7 mouse cellular contexts compared by ENCODE assay signal in genomic region chr5:9266280-9266923, GRCm38 (mm10). TPM values are rescaled to one million over a fixed set of nuclear protein-coding genes. Genes with fewer than 3 reads are reported as not detected.
DNase-seq lines count a peak whose midpoint lies in the region; ATAC-seq and TF ChIP-seq lines count a peak whose summit lies in the region.

No protein-coding gene starts in this region.

- no peak for TF ChIP-seq POLR2A in lung, adult 2 months (IDR thresholded peaks at IDR 0.05; ENCODE audit: borderline replicate concordance, extremely low read depth, low read depth, low read length)
- TF ChIP-seq POLR2A in cortical plate, adult 2 months (IDR thresholded peaks at IDR 0.05; ENCODE audit: extremely low read depth, insufficient read depth, low read length): no peak
- TF ChIP-seq POLR2A in small intestine, adult 2 months (IDR thresholded peaks at IDR 0.05; ENCODE audit: low read depth, low read length): no peak

- peak; percentile 38 for DNase-seq in lung, adult 2 months
- no peak for DNase-seq in lung, postnatal 25 days (ENCODE audit: low spot score)
- peak; percentile 35 for DNase-seq in forelimb bud, embryonic 11.5 days (ENCODE audit: low read depth, low spot score)
- no peak for DNase-seq in adrenal gland, postnatal 10 days

- no peak for TF ChIP-seq CTCF in lung, adult 2 months (IDR thresholded peaks at IDR 0.05; ENCODE audit: insufficient read depth, low read length)
- no peak for TF ChIP-seq CTCF in cortical plate, adult 2 months (IDR thresholded peaks at IDR 0.05; ENCODE audit: extremely low read depth, insufficient read depth, low read length)
- TF ChIP-seq CTCF in small intestine, adult 2 months (IDR thresholded peaks at IDR 0.05; ENCODE audit: extremely low read depth, insufficient read length, insufficient replicate concordance, low read depth, low read length): no peak

- no peak overlapping the region for H3K27ac ChIP-seq in cortical plate, adult 2 months (ENCODE audit: insufficient read depth, low read length)
- no peak overlapping the region for H3K27ac ChIP-seq in liver, embryonic 16.5 days (ENCODE audit: low read length)
- H3K27ac ChIP-seq in small intestine, adult 2 months (ENCODE audit: insufficient read depth, low read depth, low read length): no peak overlapping the region

- no peak for ATAC-seq in liver, embryonic 16.5 days (ENCODE audit: low read depth)

- H3K4me2 ChIP-seq in liver, embryonic 16.5 days (ENCODE audit: low read depth, low read length): peak overlapping the region; percentile 67

- peak overlapping the region; percentile 78 for H3K4me3 ChIP-seq in lung, adult 2 months (replicated peaks; ENCODE audit: extremely low read depth, low read depth, low read length)
- H3K4me3 ChIP-seq in cortical plate, adult 2 months (ENCODE audit: insufficient read depth, low read length): peak overlapping the region; percentile 69
- H3K4me3 ChIP-seq in liver, embryonic 16.5 days (ENCODE audit: low read depth, low read length): peak overlapping the region; percentile 60
- H3K4me3 ChIP-seq in small intestine, adult 2 months (ENCODE audit: low read depth, low read length): peak overlapping the region; percentile 70

- no peaks in the 10 kb centered on the region for H3K36me3 ChIP-seq in liver, embryonic 16.5 days (ENCODE audit: control insufficient read depth, insufficient read depth)
- no peaks in the 10 kb centered on the region for H3K36me3 ChIP-seq in small intestine, adult 2 months (ENCODE audit: control insufficient read depth, insufficient read depth, low read length)

- H3K4me1 ChIP-seq in lung, adult 2 months (ENCODE audit: control insufficient read depth, insufficient read depth, low read length): 0 out of 2 replicates have a peak, but pooled peaks cover 2% of the 10 kb centered on the region
- H3K4me1 ChIP-seq in cortical plate, adult 2 months (ENCODE audit: control insufficient read depth, insufficient read depth, low read length): peaks cover 6% of the 10 kb centered on the region; the same call in 1 of the 2 replicates
- no peaks in the 10 kb centered on the region for H3K4me1 ChIP-seq in liver, embryonic 16.5 days (ENCODE audit: control insufficient read depth, low read depth, low read length)
- H3K4me1 ChIP-seq in small intestine, adult 2 months (ENCODE audit: control insufficient read depth, insufficient read depth, insufficient read length, low read length): peaks cover 4% of the 10 kb centered on the region; the same call in 1 of the 2 replicates

- peaks cover 17% of the 10 kb centered on the region for H3K27me3 ChIP-seq in liver, embryonic 16.5 days (ENCODE audit: control insufficient read depth, insufficient read depth, low read depth, low read length)
- H3K27me3 ChIP-seq in small intestine, adult 2 months (ENCODE audit: control insufficient read depth, insufficient read depth, low read length): peaks cover 9% of the 10 kb centered on the region; the same call in 1 of the 2 replicates

- under 1% methylated on average over 30 of the region's 30 CpGs for WGBS in lung, adult 2 months
- under 1% methylated on average over 29 of the region's 30 CpGs for WGBS in liver, embryonic 16.5 days (ENCODE audit: insufficient replicate concordance)
- WGBS in small intestine, adult 2 months: under 1% methylated on average over 30 of the region's 30 CpGs

- no peaks in the 10 kb centered on the region for H3K9me3 ChIP-seq in liver, embryonic 16.5 days (replicated peaks; ENCODE audit: control insufficient read depth, low read length)

- H3K9ac ChIP-seq in liver, embryonic 16.5 days (ENCODE audit: low read depth, low read length): peak overlapping the region; percentile 5; the same call in 1 of the 2 replicates

RNA-seq across cellular contexts. Expression of gene 9330182L06Rik, which starts 0.5 kb away (rescaled TPM):
- polyA plus RNA-seq in lung, adult 2 months (2012; rRNA removed): 2.4 TPM in 2 replicates
- polyA plus RNA-seq in cortical plate, adult 2 months (2012; rRNA removed): 17.8 and 21.3 TPM in 2 replicates
- polyA plus RNA-seq in liver, embryonic 16.5 days (2015; fragmentation: Nextera tagmentation; extraction: Ambion mirVana): 0.08 and 0.26 TPM in 2 replicates
- polyA plus RNA-seq in small intestine, adult 2 months (2012; rRNA removed): 0.16 and 0.25 TPM in 2 replicates
- 10 to 100 TPM in 1 of 2 experiments, 1 to 10 TPM in 1; 8.3 to 10.9 TPM for total RNA-seq in adrenal gland, postnatal 10 days (2021)

Comparison
In these comparisons a context has a peak if more than half of its experiments do, and no peak if none do; other contexts are left out.
1. DNase-seq: peak in lung, adult 2 months (single experiment) and forelimb bud, embryonic 11.5 days (single experiment); none in lung, postnatal 25 days (single experiment) and adrenal gland, postnatal 10 days (single experiment).
2. Peak in every context shown above with its lines, with median percentiles within 50 percentile points of each other: H3K4me3 ChIP-seq.